Mouse (Mus musculus): Measurements from ENCODE around the gene Acyp1.

The Acyp1 gene

GRCm38 (mm10) chr12:85227876-85228599, 60.2 kb downstream of the Acyp1 start:
- DNase-seq, result no peak

GRCm38 (mm10) chr12:85227227-85227626, 61.0 kb downstream of the Acyp1 start:
- DNase-seq, result no peak
